Mouse (Mus musculus): Measurements from ENCODE around the gene Ankrd17. TPM values are rescaled to one million over a fixed set of nuclear protein-coding genes. Genes with fewer than 3 reads are reported as not detected.

Gene Ankrd17
- total and polyA plus RNA-seq, 3 experiments: 34.6 to 67.3 (median 35.0) TPM

- peaks cover 7 to 15% of the 10 kb centered on the region in 2 experiments for H3K36me3 ChIP-seq (ENCODE audit: control insufficient read depth in 1 of 2, insufficient read depth in 2 of 2, low read length in 2 of 2)
Measured at GRCm38 (mm10) chr5:90277443-90277842, 88.9 kb downstream of the Ankrd17 start.

GRCm38 (mm10) chr5:90274806-90275205 lies 91.6 kb downstream of the Ankrd17 start:
- no peak for DNase-seq (ENCODE audit: low read depth, low spot score)
- Histone ChIP-seq H3K4me3 (ENCODE audit: control insufficient read depth in 1 of 2, insufficient read depth in 1 of 2, low read depth in 2 of 2, low read length in 2 of 2) (no peak overlapping the region), H3K9me3 (replicated peaks; ENCODE audit: insufficient read depth, low read length) (no peaks in the 10 kb centered on the region), H3K79me2 (ENCODE audit: control insufficient read depth, insufficient read depth, low read length, poor library complexity) (peaks cover 5% of the 10 kb centered on the region; the same call in 1 of the 2 replicates), H3K27ac (ENCODE audit: control insufficient read depth, low read depth, low read length) (no peak overlapping the region), H3K27me3 (ENCODE audit: control insufficient read depth in 1 of 2, insufficient read depth in 2 of 2, low read length in 2 of 2) (no peaks in the 10 kb centered on the region), H3K4me1 (ENCODE audit: control insufficient read depth in 1 of 2, insufficient read depth in 2 of 2, low read length in 2 of 2) (peaks cover 0 to 8% of the 10 kb centered on the region in 2 experiments; a peak in 2 of 4 replicates), H3K9ac (ENCODE audit: control insufficient read depth, low read depth, low read length, poor library complexity, severe bottlenecking) (no peak overlapping the region), H3K36me3 (ENCODE audit: control insufficient read depth in 1 of 2, insufficient read depth in 2 of 2, low read length in 2 of 2) (peaks cover 8 to 9% of the 10 kb centered on the region in 2 experiments)
- no peak for TF ChIP-seq CTCF (IDR thresholded peaks at IDR 0.05 in 2 of 3, conservative IDR thresholded peaks at IDR 0.05 in 1 of 3; ENCODE audit: control insufficient read depth in 1 of 3, insufficient read depth in 1 of 3, low read depth in 2 of 3, low read length in 3 of 3, poor library complexity in 1 of 3, severe bottlenecking in 1 of 3)
- TF ChIP-seq POLR2AphosphoS2 (IDR thresholded peaks at IDR 0.05; ENCODE audit: low read length): no peak
- no peak for TF ChIP-seq ZKSCAN1 (IDR thresholded peaks at IDR 0.05; ENCODE audit: low read depth, low read length)
- no peak for TF ChIP-seq ELF1 (IDR thresholded peaks at IDR 0.05; ENCODE audit: low read depth, low read length)
- TF ChIP-seq CHD1 (IDR thresholded peaks at IDR 0.05; ENCODE audit: low read depth, low read length): no peak
- no peak for TF ChIP-seq EP300 (IDR thresholded peaks at IDR 0.05; ENCODE audit: low read depth in 1 of 2, low read length in 2 of 2)
- TF ChIP-seq MYB (IDR thresholded peaks at IDR 0.05; ENCODE audit: low read depth, low read length): no peak
- TF ChIP-seq POLR2A (IDR thresholded peaks at IDR 0.05; ENCODE audit: control insufficient read depth in 1 of 2, insufficient read depth in 1 of 2, low read depth in 1 of 2, low read length in 2 of 2, poor library complexity in 1 of 2): no peak
- TF ChIP-seq TCF12 (IDR thresholded peaks at IDR 0.05; ENCODE audit: low read depth, low read length): no peak

More at GRCm38 (mm10) chr5:90277443-90277842, 88.9 kb downstream of the Ankrd17 start:
- no peak for DNase-seq (ENCODE audit: low read depth, low spot score)
- H3K79me2 ChIP-seq (ENCODE audit: control insufficient read depth, insufficient read depth, low read length, poor library complexity): no peaks in the 10 kb centered on the region
- TF ChIP-seq CHD1 (IDR thresholded peaks at IDR 0.05; ENCODE audit: low read depth, low read length): no peak
- TF ChIP-seq USF2 (IDR thresholded peaks at IDR 0.05; ENCODE audit: borderline replicate concordance in 1 of 2, insufficient read depth in 1 of 2, low read depth in 1 of 2, low read length in 2 of 2): no peak
- TF ChIP-seq MAX (IDR thresholded peaks at IDR 0.05; ENCODE audit: low read length): no peak
- no peak for TF ChIP-seq USF1 (IDR thresholded peaks at IDR 0.05; ENCODE audit: low read depth, low read length)
- TF ChIP-seq KAT2A (conservative IDR thresholded peaks at IDR 0.05; ENCODE audit: low read depth, low read length): no peak
- TF ChIP-seq ETS1 (IDR thresholded peaks at IDR 0.05; ENCODE audit: low read depth, low read length): no peak
- no peak for TF ChIP-seq MEF2A (IDR thresholded peaks at IDR 0.05; ENCODE audit: extremely low read depth, insufficient replicate concordance, low read depth, low read length, poor library complexity, severe bottlenecking)
- no peak for TF ChIP-seq MYC (IDR thresholded peaks at IDR 0.05; ENCODE audit: low read depth, low read length)
- no peak for TF ChIP-seq RAD21 (IDR thresholded peaks at IDR 0.05; ENCODE audit: low read depth, low read length)
- H3K27ac ChIP-seq (ENCODE audit: control insufficient read depth, low read depth, low read length): no peak overlapping the region
- H3K9ac ChIP-seq (ENCODE audit: control insufficient read depth, low read depth, low read length, poor library complexity, severe bottlenecking): no peak overlapping the region
- H3K27me3 ChIP-seq (ENCODE audit: control insufficient read depth in 1 of 2, insufficient read depth in 2 of 2, low read length in 2 of 2): no peaks in the 10 kb centered on the region
- H3K9me3 ChIP-seq (replicated peaks; ENCODE audit: insufficient read depth, low read length): no peaks in the 10 kb centered on the region
- H3K4me3 ChIP-seq (ENCODE audit: control insufficient read depth in 1 of 2, insufficient read depth in 1 of 2, low read depth in 2 of 2, low read length in 2 of 2): no peak overlapping the region
- H3K4me1 ChIP-seq (ENCODE audit: control insufficient read depth in 1 of 2, insufficient read depth in 2 of 2, low read length in 2 of 2): peaks cover 0 to 24% of the 10 kb centered on the region in 2 experiments; a peak in 2 of 4 replicates

Data from MEL (cell line).